22 mouse cellular contexts compared by ENCODE assay signal in genomic region chr10:121492608-121493315, GRCm38 (mm10). TPM values are rescaled to one million over a fixed set of nuclear protein-coding genes. Genes with fewer than 3 reads are reported as not detected.
A peak's percentile ranks its signal among the peaks of the same experiment; 100 is the strongest.
DNase-seq lines count a peak whose midpoint lies in the region; ATAC-seq lines count a peak whose summit lies in the region.
"Had no signal": no experiment of that assay in that cellular context is flagged by ENCODE, and none has a peak within 500 bp of the region (broad histone marks: within the 10 kb centered on the region; RNA-seq: fewer than 3 reads in every experiment).

No protein-coding gene starts in this region.

- no peak overlapping the region for H3K4me3 ChIP-seq in liver, embryonic 12.5 days
- H3K4me3 ChIP-seq in kidney, embryonic 14.5 days (ENCODE audit: low read length), result no peak overlapping the region
- H3K4me3 ChIP-seq in hindbrain, embryonic 16.5 days (ENCODE audit: low read length), result no peak overlapping the region
- H3K4me3 ChIP-seq: embryonic facial prominence, embryonic 10.5 days; heart, embryonic 12.5 days; hindbrain, embryonic 10.5 days; limb, embryonic 13.5 days; megakaryocyte, embryonic 14.5 days had no signal

- ATAC-seq in erythroid progenitor cell, adult 5-6 weeks (replicated peaks; ENCODE audit: low FRiP score, poor library complexity, severe bottlenecking), result peak; percentile 69
- ATAC-seq in liver, embryonic 12.5 days, result peak; percentile 83
- peak; percentile 63 for ATAC-seq in megakaryocyte-erythroid progenitor cell, adult 5-6 weeks (replicated peaks; ENCODE audit: low FRiP score, low TSS enrichment, poor library complexity, severe bottlenecking)
- ATAC-seq in kidney, embryonic 14.5 days (ENCODE audit: low FRiP score, low TSS enrichment), result no peak
- no peak for ATAC-seq in hindbrain, embryonic 16.5 days
- ATAC-seq: hindbrain, postnatal 0 days had no signal

- H3K9me3 ChIP-seq in liver, embryonic 12.5 days (replicated peaks), result no peaks in the 10 kb centered on the region
- no peaks in the 10 kb centered on the region for H3K9me3 ChIP-seq in kidney, embryonic 14.5 days (ENCODE audit: control insufficient read depth, low read length)
- H3K9me3 ChIP-seq in hindbrain, embryonic 16.5 days (ENCODE audit: control insufficient read depth, low read length), result no peaks in the 10 kb centered on the region
- H3K9me3 ChIP-seq: embryonic facial prominence, embryonic 10.5 days; heart, embryonic 12.5 days; hindbrain, embryonic 10.5 days; limb, embryonic 13.5 days; megakaryocyte, embryonic 14.5 days had no signal

- H3K36me3 ChIP-seq in liver, embryonic 12.5 days, result no peaks in the 10 kb centered on the region
- no peaks in the 10 kb centered on the region for H3K36me3 ChIP-seq in kidney, embryonic 14.5 days (ENCODE audit: control insufficient read depth, insufficient read depth, low read length)
- H3K36me3 ChIP-seq in hindbrain, embryonic 16.5 days (ENCODE audit: control insufficient read depth, insufficient read depth, low read length), result no peaks in the 10 kb centered on the region
- H3K36me3 ChIP-seq: embryonic facial prominence, embryonic 10.5 days; heart, embryonic 12.5 days; hindbrain, embryonic 10.5 days; limb, embryonic 13.5 days had no signal

- H3K4me2 ChIP-seq in liver, embryonic 12.5 days, result peak overlapping the region; percentile 28
- no peak overlapping the region for H3K4me2 ChIP-seq in kidney, embryonic 14.5 days (replicated peaks; ENCODE audit: low read depth, low read length)
- no peak overlapping the region for H3K4me2 ChIP-seq in hindbrain, embryonic 16.5 days (ENCODE audit: low read length)
- H3K4me2 ChIP-seq: heart, embryonic 12.5 days; limb, embryonic 13.5 days; lung, embryonic 14.5 days had no signal

- H3K27me3 ChIP-seq in liver, embryonic 12.5 days (replicated peaks), result no peaks in the 10 kb centered on the region
- no peaks in the 10 kb centered on the region for H3K27me3 ChIP-seq in kidney, embryonic 14.5 days (ENCODE audit: control insufficient read depth, insufficient read depth, low read length)
- no peaks in the 10 kb centered on the region for H3K27me3 ChIP-seq in hindbrain, embryonic 16.5 days (replicated peaks; ENCODE audit: control insufficient read depth, insufficient read depth, low read length)
- H3K27me3 ChIP-seq: heart, embryonic 12.5 days; limb, embryonic 13.5 days; megakaryocyte, embryonic 14.5 days had no signal

- no peak overlapping the region; the same call in 1 of the 2 replicates for H3K9ac ChIP-seq in liver, embryonic 12.5 days
- no peak overlapping the region for H3K9ac ChIP-seq in kidney, embryonic 14.5 days (ENCODE audit: low read depth, low read length)
- H3K9ac ChIP-seq in hindbrain, embryonic 16.5 days (ENCODE audit: low read depth, low read length), result no peak overlapping the region
- H3K9ac ChIP-seq: heart, embryonic 12.5 days; limb, embryonic 13.5 days; lung, embryonic 14.5 days had no signal

- H3K4me1 ChIP-seq in liver, embryonic 12.5 days, result peaks cover 35% of the 10 kb centered on the region
- peaks cover 9% of the 10 kb centered on the region; the same call in 1 of the 2 replicates for H3K4me1 ChIP-seq in kidney, embryonic 14.5 days (ENCODE audit: control insufficient read depth, insufficient read depth, low read length)
- no peaks in the 10 kb centered on the region for H3K4me1 ChIP-seq in hindbrain, embryonic 16.5 days (ENCODE audit: control insufficient read depth, insufficient read depth, low read depth, low read length)

- DNase-seq in spleen, adult 12 weeks (ENCODE audit: low spot score), result no peak
- no peak for DNase-seq in embryo, embryonic 10.5 days (ENCODE audit: low spot score)
- DNase-seq: adrenal gland, postnatal 25 days; cerebellum, adult 8-10 months; gastrocnemius, postnatal 25 days; heart, adult 18-20 months; heart, postnatal 10 days; lung, embryonic 14.5 days; lung, postnatal 36 days; midbrain, embryonic 14.5 days; right cerebral cortex, postnatal 14 days had no signal

- peak overlapping the region; percentile 53; the same call in 1 of the 2 replicates for H3K27ac ChIP-seq in liver, embryonic 12.5 days
- no peak overlapping the region for H3K27ac ChIP-seq in kidney, embryonic 14.5 days (ENCODE audit: low read depth, low read length)
- H3K27ac ChIP-seq in hindbrain, embryonic 16.5 days (ENCODE audit: low read depth, low read length), result no peak overlapping the region
- H3K27ac ChIP-seq: embryonic facial prominence, embryonic 10.5 days; hindbrain, embryonic 10.5 days; hindbrain, postnatal 0 days; limb, embryonic 13.5 days had no signal

- 73% methylated on average over 7 of the region's 7 CpGs for WGBS in liver, embryonic 12.5 days (ENCODE audit: insufficient replicate concordance)
- WGBS in kidney, embryonic 14.5 days, result 59% methylated on average over 7 of the region's 7 CpGs
- 79% methylated on average over 7 of the region's 7 CpGs for WGBS in hindbrain, embryonic 16.5 days

RNA-seq across cellular contexts. Expression of gene Rassf3, which starts 16.6 kb away (rescaled TPM):
- total RNA-seq in erythroid progenitor cell, adult 5-6 weeks (2015; ENCODE audit: low replicate concordance), result 9.2 and 9.7 TPM in 2 replicates
- 6.9 and 8.0 TPM in 2 replicates for total RNA-seq in erythroid progenitor cell, adult 5-6 weeks (2017; ENCODE audit: low replicate concordance)
- polyA plus RNA-seq in liver, embryonic 12.5 days (2016; fragmentation: Nextera tagmentation; extraction: Ambion mirVana), result 12.3 and 12.8 TPM in 2 replicates
- total RNA-seq in megakaryocyte-erythroid progenitor cell, adult 5-6 weeks (2014; fragmentation: Nextera tagmentation), result 6.5 and 9.7 TPM in 2 replicates
- total RNA-seq in megakaryocyte-erythroid progenitor cell, adult 5-6 weeks (2017), result 12.1 and 13.4 TPM in 2 replicates
- polyA plus RNA-seq in kidney, embryonic 14.5 days (2014; fragmentation: Nextera tagmentation; extraction: Ambion mirVana), result 8.9 and 13.5 TPM in 2 replicates
- 5.3 and 6.0 TPM in 2 replicates for polyA plus RNA-seq in hindbrain, embryonic 16.5 days (2015; fragmentation: Nextera tagmentation; extraction: Ambion mirVana)

Comparison
In these comparisons a context has a peak if more than half of its experiments do, and no peak if none do; other contexts are left out.
1. ATAC-seq: peak in erythroid progenitor cell, adult 5-6 weeks (single experiment), liver, embryonic 12.5 days (single experiment) and megakaryocyte-erythroid progenitor cell, adult 5-6 weeks (single experiment); none in kidney, embryonic 14.5 days (single experiment) and hindbrain, embryonic 16.5 days (single experiment).